Mouse (Mus musculus) cerebellum, postnatal 36 days (tissue): ENCODE data around the gene Farp1.

Experiments used
- DNase-seq, 2 experiments: peaks; one replicate each; pipeline ENCODE4 v3.0.0; 2021 to 2022; ENCODE audit warnings: mixed read lengths in 2 of 2

Farp1 gene

DNA sequence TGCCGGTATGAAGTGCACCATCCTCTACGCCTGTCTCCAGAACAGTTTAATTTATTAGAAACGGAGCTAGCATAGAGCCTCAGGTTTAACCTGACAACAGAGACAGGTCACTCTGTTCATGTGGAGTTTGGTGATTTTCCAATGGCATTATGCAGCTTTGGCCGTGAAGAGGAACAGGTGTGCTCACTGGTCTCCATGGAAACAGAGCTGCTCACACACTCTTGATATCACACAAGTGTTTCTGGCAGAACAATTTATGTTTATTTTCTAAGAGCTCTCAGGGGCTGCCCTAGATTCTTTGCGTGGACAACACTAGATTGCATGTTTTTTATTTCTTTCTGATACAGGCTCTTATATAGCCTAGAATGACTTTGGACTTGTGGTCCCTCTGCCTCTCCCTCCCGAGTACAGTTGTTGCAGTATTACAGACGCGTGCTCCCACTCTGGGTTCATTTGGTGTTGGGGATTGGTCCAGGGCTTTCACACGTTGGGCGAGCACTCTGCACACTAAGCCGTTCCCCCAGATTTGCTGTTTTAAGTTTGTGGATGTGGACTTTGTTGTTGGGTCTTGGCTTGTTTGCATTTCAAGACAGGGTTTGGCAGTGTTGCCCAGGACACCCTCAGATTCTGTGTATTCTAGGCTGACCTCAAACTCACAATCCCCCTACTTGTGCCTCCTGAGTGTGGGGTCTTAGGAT lies 113.2 kb downstream of the Farp1 start:
- peak in 1 of 2 experiments; percentile 28 for DNase-seq

GRCm38 (mm10) chr14:121149984-121150383 lies 115.0 kb downstream of the Farp1 start:
- no peak for DNase-seq

- no peak for DNase-seq
Observed at GRCm38 (mm10) chr14:121151837-121152236, 116.8 kb downstream of the Farp1 start.

GRCm38 (mm10) chr14:121152771-121153170 lies 117.8 kb downstream of the Farp1 start:
- DNase-seq = no peak

- DNase-seq = no peak
Observed at GRCm38 (mm10) chr14:121153260-121153659, 118.3 kb downstream of the Farp1 start.

GRCm38 (mm10) chr14:121155173-121155572 lies 120.2 kb downstream of the Farp1 start:
- no peak for DNase-seq

DNA sequence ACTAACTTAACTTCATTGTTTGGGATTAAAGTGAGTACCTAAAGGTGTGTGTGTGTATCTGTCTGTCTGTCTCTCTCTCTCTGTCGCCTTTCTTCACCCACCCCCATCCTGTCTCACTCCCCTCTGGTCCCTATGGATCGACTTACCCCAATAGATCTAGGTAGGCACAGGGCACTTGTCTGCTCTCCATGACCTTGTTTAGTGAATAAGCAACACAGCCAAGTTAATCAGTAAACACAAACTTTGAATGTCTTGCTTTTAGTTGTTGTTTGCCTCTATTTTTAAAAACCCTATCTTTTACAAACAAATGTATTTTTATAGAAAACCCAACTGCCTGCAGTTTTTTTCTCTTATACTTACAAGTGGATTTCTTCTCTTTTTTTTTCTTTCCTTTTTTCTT lies 123.6 kb downstream of the Farp1 start:
- DNase-seq = no peak

DNA sequence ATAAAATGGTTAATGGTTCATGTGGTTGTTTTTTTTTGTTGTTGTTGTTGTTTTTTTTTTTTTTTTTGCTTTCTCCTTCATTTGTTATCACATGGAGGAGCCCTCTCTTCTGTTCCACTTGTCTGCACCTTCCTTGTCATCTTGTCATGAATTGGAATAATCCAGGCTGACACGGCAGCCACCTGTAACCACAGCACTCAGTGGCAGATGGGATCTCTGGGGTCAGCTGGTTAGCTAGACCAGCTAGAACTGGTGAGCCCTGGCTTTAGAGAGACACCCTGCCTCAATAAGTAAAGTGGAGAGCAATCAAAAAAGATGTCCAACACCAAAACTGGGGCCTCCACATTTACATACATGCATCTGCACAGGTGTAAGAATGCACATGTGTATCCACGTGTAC lies 127.8 kb downstream of the Farp1 start:
- no peak for DNase-seq

DNA sequence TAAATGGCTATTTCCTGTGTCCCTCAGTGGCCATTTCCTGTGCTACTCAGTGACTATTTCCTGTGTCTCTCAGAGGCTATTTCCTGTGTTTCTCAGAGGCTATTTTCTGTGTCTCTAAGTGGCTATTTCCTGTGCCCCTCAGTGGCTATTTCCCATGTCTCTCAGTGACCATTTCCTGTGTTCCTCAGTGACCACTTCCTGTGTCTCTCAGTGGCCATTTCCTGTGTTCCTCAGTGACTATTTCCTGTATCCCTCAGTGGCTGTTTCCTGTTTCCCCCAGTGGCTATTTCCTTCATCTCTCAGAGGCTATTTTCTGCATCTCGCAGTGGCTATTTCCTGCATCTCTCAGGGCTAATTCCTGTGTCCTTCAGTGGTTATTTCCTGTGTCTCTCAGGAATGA lies 129.9 kb downstream of the Farp1 start:
- DNase-seq = no peak

- peak; percentile 33 to 45 for DNase-seq
Observed at GRCm38 (mm10) chr14:121165408-121166037, 130.5 kb downstream of the Farp1 start.

GRCm38 (mm10) chr14:121166038-121166436 lies 131.0 kb downstream of the Farp1 start:
- DNase-seq = no peak

- no peak for DNase-seq
Observed at GRCm38 (mm10) chr14:121168716-121169115, 133.7 kb downstream of the Farp1 start.

GRCm38 (mm10) chr14:121170321-121170720 lies 135.3 kb downstream of the Farp1 start:
- DNase-seq = no peak

DNA sequence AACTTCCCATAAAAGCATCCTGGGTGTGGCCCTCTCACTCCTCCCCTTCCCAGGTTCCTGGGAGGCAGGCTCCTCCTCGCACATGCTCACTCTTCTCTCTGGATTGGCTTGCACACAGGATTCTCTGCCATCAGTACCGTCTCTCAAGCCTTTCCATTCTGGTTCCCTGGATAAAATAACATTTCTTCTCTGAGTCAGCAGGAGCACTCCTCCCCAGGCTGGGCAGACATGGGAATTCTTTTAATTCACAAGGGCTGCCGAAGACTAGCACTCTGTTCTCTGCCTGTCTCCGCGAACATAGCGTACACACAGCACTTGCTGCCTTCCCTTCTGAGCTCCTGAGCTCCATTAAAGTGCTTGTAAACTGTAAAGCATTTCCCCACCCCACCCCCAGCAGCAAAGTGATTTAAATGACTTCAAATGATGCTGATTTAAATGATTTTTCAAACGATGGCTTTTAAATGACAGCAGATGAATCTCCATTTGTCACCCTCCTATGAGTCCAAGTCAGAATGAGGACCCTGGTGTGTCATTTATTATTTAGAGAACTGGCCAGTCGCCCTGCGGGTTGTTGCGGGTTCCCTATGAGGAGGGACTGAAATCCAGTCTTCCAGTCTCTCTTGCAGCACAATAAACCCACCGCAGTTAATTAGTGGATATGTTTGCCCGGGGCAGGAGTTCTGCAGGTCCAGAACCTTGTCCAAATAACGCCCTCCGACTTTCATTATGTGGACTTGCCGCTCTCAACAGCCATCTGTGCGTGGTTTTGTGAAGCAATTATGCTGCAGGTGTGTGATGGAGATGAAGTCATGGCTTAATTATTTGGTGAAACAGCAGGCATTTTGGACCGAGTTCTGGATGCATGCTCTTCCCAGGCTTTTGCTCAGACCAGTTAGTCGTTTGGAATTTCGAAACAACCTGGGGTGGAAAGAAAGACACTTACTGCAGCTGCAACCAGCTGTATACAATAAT lies 137.4 kb downstream of the Farp1 start:
- peak; percentile 43 to 52 for DNase-seq

DNA sequence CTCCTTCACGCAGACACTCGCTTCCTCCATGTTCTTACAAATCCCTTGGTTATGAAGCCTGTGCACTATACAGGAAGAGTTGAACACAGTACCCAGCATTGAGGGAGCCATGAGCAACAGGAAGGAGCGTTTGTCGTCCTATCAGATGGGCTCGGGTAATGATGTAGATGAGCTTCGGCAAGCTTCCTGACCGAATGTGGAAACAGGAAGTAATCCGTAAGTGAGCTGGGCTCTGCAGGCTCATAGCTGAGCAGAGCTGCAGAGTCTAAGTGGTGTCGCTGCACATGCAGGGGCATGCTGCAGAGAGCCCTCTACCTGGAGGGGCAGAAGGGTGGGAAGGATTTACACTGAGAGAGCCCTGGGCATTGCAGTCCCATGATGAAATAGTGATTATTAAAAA lies 140.4 kb downstream of the Farp1 start:
- DNase-seq = no peak

- DNase-seq = peak; percentile 54 to 56
Observed at GRCm38 (mm10) chr14:121175861-121176260, 140.9 kb downstream of the Farp1 start.

GRCm38 (mm10) chr14:121177907-121178306 lies 142.9 kb downstream of the Farp1 start:
- DNase-seq = no peak

- DNase-seq = no peak
Observed at GRCm38 (mm10) chr14:121180611-121181010, 145.6 kb downstream of the Farp1 start.

DNA sequence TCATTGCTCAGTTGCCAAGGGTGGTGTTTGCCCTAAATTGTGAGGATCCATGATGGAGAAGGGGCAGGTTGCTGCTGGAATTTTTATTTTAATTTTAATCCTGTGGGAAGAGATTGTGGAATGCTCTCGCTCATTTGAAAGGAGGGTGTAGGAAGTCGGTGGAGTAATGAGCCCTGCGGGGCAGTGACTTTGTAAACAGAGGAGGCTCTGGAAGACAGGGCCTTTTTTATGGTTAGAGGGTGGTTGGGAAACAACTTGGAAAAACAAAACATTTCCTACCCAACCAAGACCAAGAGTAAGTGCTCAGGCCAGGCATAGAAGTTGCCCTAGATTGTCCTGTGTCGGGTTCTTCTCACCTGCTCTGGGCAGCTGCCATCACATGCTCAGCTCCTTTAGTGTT lies 146.8 kb downstream of the Farp1 start:
- no peak for DNase-seq

DNA sequence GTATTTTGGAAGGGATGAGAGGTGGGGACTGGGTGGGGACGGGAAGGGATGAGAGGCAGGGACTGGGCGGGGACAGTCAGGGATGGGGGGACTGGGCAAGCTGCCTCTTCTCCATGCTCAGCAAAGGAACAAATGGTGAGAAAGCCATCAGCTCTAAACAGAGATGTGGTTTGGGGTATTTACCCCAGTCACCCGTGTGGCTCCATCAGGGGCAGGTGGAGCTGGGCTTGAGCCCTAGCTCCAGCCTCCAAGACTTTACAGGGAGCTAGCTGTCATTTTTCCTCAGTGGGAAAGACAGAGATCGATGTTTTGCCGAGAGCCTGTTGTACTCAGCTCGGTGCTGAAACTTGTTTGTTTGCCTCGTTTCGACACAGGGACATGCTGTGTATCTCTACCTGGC lies 148.0 kb downstream of the Farp1 start:
- no peak for DNase-seq

DNA sequence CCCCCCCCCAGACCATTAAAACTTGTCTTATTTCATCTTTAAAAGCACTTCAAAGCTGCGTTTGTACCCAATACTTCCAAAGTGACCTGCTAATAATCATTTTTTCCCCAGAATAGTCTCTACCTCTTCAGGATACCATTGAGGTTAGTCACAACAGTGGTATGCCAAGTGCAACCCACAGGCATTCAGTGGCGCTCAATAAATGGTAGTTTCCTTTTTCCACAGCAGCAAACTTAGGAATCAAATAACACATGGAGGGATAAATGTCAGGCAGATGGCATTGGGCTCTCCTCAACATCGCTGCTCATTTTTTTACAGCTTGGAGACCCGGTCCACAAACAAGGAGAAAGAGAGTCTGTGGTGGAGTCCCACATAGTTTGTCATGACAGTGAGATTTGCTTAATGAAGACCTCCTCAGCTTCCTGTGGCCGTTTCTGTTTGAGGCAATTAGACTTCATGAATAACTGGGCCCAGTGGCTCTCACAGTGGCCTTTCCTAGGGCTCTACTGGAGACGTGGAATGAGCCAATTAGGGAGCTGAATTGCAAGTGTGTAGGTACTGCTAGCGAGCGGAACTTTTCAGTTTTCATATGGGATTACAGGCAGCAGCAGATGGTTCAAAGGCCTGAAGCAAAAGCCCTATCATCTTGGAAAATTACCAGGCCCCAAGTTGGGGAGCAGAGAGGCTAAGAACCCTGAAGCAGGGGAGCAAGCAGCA lies 148.6 kb downstream of the Farp1 start:
- DNase-seq = no peak

- no peak for DNase-seq
Observed at GRCm38 (mm10) chr14:121184351-121184750, 149.4 kb downstream of the Farp1 start.

DNA sequence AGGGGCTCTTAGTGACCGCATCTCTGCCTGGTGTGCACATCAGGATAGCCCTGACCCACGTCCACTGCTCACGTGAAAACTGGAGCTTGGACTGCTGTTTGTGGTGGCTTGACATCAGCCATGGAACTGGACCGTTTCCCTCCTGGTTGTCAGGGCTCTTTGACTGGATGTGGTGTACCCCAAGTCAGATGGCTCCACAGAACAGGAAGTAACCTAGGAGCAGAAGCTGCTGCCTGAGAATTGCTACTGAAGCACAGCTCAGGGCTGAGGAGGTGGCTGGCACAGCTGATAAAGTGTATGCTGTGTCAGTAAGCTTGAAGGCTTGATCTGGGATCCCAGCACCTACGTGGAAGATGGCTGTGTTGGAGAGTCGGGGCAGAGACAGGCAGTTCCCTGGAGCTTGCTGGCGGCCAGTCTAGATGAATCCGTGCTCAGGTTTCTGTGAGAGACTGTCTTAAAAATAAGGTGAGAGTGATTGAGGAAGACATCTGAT lies 151.4 kb downstream of the Farp1 start:
- no peak for DNase-seq
